Mouse (Mus musculus): ENCODE measurements around the gene Top1. TPM values are rescaled to one million over a fixed set of nuclear protein-coding genes. Genes with fewer than 3 reads are reported as not detected.

Top1 gene
- total RNA-seq, 2 experiments from 2014 or later, result 80.7 to 86.8 TPM

DNA sequence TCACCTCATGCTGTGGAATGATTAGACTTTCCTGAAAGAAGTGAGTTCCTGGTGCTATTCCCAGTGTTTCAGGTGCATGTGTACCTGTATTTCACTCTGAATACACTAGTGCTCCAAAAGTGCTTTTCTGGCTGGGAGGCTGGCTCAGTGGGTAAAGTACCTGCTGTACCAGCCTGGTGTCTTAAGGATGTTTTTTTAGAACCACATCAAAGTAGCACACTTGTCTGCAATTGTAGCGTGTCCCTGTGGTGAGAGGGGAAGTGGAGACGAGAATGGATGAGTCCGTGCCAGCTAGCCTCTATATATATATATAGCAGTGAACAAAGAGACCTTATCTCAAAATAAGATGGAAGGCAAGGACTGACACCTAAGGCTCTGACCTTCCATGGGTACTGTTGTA lies 55.9 kb downstream of the Top1 start:
- intact Hi-C loops (cut with DNase I), result no loop called here
- DNase-seq (ENCODE audit: low spot score in 2 of 2), result no peak

DNA sequence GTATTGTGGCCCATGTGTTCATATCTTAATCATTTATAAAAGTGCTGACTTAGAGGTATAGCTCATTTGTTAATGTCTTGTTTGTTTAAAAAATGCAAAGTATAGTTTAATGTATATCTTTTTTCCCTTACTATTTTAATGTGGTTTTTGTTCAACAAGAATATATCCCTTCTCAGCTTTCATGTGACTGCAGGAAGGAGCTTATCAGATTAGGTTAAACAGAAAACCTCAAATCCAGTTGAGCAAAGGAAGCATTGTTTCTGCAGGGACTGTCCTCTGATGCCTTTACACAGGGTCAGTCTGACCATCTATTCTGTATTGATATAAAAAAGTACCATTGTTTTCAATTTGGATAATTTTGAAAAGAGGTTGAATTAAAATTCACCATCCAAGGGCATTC lies 57.1 kb downstream of the Top1 start:
- DNase-seq (ENCODE audit: low spot score in 2 of 2), result no peak
- intact Hi-C loops (cut with DNase I), result no loop called here

DNA sequence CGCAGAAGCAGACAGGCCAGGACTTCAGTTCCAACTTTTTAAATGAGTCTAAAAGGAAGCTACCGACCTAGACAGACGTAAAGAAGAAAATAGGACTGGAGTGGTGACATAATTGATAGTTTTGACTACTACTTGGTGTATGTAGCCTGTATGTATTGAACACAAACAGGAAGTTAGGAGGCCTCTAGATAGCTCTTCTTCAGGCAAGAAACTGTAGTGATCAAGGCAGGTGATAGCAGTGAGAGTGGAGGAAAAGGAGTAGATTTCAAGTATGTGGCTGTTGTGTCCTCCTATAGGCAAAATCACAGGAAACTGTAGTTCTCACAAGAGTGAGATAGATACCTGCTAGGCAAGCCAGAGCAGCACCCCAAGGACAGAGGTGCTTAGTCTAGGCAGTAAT lies 62.0 kb downstream of the Top1 start:
- intact Hi-C loops (cut with DNase I), result no loop called here
- no peak for DNase-seq (ENCODE audit: low spot score in 2 of 2)

DNA sequence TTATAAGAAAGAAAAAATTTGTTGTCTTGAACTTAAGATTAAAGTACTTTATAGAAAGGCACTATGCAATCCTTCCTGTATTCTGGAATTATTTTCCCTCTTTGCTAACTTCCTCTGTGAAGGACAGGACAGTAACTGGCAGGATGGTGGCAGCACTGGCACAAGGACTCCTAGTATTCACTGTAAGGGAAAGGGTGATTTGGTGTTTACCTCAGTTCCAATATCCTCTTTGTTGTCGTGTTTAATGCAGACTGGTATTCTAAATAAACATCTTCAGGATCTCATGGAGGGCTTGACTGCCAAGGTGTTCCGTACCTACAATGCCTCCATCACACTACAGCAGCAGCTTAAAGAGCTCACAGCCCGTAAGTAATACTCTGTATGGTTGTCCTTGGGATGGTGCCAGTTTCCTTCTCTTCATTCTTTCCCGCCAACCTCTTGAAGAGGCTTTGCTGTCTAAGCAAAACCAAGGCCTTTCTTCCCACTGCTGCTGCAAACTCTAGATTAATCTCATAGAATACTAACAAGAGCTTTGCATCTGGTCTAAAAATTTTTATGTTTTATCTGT lies 69.9 kb downstream of the Top1 start:
- no peak for DNase-seq (ENCODE audit: low spot score in 2 of 2)
- intact Hi-C loops (cut with DNase I), result no loop called here

DNA sequence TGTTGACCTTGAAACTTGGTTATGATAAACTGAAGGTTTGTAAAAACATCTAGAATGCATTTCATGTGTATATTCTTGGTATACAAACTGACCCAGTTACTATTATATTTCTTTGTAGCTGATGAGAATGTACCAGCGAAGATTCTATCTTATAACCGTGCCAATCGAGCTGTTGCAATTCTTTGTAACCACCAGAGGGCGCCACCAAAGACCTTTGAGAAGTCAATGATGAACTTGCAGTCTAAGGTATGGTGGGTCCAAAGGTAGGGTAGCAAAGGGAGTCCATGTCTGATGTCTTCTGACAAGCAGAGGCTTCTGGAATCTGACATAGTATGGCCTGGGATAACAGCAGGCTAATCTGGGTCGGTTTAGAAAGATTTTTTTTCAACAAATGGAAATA lies 71.6 kb downstream of the Top1 start:
- no peak for DNase-seq (ENCODE audit: low spot score in 2 of 2)
- intact Hi-C loops (cut with DNase I), result no loop called here

DNA sequence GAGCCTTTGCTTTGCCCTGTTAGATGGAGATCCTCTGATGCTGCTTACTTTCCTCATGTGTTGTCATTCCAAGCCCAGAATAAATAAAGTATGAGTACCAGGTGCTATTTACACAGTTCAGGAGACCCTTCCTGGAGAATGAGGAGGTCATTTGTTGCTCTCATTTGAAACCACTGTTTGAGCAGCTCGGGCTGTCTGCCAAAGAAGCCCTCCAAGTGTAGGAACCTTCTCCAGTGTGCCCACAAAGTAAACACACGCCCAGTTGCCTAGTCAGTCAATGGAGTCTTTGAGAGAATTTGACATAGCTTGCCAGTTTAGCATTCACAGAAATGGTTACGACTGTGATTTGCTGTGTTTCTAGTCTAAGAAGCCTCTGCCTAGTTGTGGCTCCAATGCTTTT lies 73.1 kb downstream of the Top1 start:
- intact Hi-C loops (cut with DNase I), result no loop called here
- DNase-seq (ENCODE audit: low spot score in 2 of 2), result no peak

DNA sequence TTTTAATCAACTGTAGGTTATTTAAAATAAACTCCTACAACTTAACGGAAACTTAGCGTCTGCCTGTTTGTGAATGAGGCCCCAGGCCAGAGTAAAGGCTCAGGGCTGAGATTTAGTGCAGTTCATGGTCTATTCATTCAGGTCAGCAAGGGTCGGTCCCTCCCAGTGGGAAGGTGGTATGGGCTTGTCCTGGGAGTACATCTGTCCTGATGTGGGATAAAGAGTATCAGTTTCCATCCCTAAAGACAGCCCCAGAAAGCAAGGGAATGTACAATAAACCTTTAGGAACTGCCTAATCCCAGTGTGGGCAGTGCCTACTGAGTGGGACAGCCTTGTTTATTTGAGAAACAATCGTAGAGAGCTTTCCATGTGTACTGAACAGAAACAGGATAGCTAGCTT lies 77.0 kb downstream of the Top1 start:
- DNase-seq (ENCODE audit: low spot score in 2 of 2), result no peak
- intact Hi-C loops (cut with DNase I), result loop anchor here (5.0 kb wide), 1 partner anchor 120 kb away; no protein-coding TSS in a partner anchor

DNA sequence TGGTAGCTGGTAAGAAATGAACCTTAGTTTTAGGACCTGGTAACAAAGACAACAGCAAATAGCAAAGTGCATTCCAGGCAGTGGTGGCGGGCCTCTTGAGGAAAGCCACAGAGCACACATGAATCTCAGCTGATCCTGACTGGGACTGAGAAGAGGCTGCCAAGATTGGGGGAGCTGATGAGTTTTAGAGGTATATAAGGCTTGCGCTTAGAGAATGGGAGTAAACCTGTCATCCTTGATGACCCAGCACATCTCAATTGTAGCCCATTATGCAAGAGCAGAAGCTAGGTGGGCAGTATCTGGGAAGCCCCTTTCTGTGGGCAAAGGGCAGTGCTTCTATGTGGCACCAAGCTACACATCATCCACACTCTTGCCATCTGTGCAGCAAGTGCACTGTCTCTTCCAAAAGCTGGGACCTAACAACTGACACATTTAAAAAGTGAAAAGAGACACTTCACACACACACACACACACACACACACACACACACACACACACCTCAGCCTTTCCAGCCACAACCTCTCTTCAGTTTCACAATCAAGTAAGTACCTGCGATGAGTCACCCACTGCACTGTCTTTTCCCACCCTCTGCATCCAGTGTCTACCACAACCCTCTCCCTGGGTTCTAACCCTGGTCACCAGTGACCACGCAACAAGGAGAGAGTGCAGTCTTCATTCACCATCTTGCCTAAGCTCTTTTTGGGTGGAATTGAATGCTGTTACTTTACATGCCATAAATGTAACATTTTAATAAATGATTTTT lies 78.1 kb downstream of the Top1 start:
- intact Hi-C loops (cut with DNase I), result loop anchor here (5.0 kb wide), 1 partner anchor 121 kb away; no protein-coding TSS in a partner anchor
- no peak for DNase-seq (ENCODE audit: low spot score in 2 of 2)

DNA sequence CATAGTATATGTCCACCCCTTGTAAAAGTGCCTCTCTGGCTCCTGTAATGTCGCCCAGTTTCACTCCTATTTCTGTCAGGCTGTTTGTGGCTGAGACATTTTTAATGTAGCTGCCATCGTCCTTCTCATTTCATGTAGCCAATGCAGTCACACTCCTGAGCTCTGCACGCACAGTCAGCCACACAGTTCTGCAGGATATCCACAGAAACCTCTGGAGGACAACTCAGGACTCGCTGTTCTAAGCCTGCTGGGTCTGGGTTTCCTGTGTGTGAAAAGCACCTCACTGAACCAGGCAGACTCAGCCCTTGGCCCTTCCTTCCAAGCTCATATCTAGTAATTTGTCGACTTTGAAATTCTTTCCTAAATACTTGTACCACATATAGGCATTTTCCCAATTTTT lies 78.8 kb downstream of the Top1 start:
- no peak for DNase-seq (ENCODE audit: low spot score in 2 of 2)
- intact Hi-C loops (cut with DNase I), result loop anchor here (5.0 kb wide), 1 partner anchor 122 kb away; no protein-coding TSS in a partner anchor

DNA sequence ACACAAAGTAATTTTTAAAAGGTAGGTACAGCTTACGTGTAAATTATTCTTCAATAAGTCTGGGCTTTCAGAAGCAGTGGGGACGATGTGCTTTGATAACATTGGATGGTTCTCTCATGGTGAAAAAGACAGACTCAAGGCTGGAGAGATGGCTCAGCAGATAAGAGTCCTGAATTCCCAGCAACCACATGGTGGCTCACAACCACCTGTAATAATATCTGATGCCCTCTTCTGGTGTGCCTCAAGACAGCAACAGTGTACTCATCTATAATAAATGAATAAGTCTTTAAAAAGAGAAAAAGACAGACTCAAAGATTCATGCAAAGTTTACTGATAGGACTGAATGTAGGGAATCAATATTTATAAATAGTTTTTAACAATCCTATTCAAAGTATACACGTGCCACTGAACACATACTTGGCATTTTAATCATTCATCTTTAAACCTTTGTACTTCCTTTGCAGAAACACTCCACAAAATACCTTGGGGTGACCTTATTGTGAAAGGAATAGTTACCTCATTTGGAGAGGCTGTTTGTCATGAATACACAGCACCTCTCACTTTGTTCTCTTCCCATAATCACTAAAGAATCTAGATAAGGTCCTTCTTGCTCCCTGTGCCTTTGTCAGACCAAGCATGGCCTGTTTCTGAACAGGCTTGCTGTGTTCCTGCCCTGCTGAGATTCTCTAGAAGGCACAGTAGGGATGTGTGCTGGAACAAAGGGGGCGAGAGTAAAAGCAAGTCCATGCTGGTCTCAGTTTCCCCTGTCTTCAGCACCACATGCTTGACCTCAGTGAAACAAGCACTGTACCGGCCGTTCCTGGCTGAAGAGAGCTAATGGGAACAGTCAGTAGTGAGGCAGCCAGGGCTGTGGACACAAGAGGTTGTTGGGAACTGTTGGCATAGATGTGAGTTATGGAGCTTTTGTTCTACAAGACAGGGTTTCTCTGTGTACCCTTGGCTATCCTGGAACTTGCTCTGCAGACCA lies 80.5 kb downstream of the Top1 start:
- no peak for DNase-seq (ENCODE audit: low spot score in 2 of 2)
- intact Hi-C loops (cut with DNase I), result no loop called here

DNA sequence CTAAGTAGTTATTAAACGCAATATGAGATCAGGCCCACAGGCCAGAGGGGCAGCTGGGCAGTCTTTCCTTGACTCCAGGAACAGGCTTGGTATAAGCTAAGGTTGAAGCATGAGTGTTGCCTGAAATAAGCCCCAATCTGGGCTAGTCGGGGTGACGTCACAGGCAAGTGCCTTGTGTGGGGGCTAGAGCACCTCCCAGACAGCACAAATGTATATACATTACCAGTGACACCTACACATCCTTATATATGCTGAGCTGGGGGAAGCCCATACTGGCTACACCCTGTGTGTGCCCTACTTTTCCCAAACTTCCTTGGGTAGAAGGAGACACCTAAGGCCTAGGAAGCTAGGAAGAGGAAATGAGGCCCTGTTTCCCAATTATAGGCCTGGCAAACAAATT lies 83.3 kb downstream of the Top1 start:
- intact Hi-C loops (cut with DNase I), result no loop called here
- peak in 1 of 2 experiments; percentile 51 for DNase-seq (ENCODE audit: low spot score in 2 of 2)

DNA sequence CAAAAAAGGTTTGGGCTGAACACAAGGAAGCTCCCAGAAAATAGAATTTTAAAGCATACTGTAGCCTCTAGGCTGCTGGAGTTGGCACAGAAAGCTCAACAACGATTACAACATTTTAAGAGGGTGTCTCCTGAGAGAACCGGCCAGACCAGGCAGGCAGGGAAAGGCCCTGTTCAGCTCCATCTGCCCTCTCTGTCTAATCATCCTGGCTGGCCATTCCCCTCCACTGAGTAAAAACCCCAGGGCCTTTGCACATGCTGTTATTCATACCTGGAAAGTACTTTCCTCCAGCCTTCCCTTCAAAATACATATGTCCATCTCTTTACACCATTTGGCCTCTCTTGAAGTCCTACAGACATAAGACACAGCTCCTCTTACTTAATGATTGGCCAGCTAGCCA lies 83.7 kb downstream of the Top1 start:
- no peak for DNase-seq (ENCODE audit: low spot score in 2 of 2)
- intact Hi-C loops (cut with DNase I), result no loop called here

DNA sequence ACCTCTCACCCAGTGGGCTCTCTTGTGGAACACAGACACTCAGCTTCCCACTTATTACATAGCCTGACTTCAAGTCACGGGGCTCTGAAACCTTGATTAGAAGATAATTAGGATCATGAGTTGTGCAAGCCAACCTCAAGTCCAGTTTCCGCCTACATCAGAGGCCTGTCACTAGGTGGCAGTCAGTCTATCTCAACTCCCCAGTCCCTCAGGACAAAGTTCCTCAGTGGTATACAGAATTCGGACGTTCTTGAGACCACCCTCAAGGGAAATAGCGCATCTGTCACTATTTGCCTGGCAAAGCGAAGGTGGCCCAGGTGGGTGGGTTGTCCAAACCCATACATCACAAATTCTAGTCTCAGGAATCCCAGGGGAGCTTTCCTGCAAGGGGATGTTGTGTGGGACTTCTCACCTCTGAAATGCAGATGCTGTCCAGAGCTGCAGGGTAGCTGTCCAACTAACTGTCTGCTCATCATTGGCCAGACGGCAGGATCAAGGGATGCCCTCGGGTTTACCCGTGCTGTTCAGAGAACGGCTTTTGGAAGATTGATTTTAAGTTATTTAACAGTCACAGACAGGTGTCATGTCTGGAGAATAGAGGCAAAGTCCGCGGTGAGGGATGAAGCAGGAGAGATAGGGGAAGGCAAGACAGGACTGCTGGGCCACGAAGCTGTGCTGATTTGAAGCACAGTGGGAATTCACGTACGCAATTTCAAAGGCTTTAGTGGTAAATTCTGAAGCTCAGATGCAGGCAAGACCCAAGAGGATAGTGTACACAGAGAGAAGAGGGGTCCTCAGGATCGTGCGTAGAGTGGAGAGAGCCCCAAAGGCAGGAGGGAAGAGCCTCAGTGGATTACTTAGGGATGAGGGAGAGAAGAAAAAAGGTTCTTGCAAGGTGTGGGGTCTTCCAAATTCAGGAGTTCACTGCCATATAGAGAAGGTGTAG lies 84.4 kb downstream of the Top1 start:
- intact Hi-C loops (cut with DNase I), result loop anchor here (5.0 kb wide), 2 partner anchors 142 to 157 kb away; partner anchors contain the start of gene Zhx3
- no peak for DNase-seq (ENCODE audit: low spot score in 2 of 2)

DNA sequence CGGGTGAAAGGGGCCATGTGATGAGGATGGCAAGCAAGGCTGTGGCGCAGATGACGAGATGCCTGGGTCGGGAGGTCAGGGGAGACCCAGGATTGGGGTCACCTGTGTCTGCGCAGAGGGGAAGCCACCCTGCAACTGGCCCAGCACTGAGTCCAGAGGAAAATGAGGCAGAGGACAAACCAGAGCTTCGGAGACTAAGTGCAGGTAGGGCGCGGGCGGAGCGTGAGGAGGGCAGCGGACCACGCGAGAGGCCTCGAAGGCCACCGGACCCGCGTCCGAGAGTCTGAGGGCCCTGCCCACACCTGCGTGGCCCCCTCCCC lies 85.1 kb downstream of the Top1 start:
- intact Hi-C loops (cut with DNase I), result loop anchor here (5.0 kb wide), 2 partner anchors 142 to 157 kb away; partner anchors contain the start of gene Zhx3
- DNase-seq (ENCODE audit: low spot score in 2 of 2), result no peak

DNA sequence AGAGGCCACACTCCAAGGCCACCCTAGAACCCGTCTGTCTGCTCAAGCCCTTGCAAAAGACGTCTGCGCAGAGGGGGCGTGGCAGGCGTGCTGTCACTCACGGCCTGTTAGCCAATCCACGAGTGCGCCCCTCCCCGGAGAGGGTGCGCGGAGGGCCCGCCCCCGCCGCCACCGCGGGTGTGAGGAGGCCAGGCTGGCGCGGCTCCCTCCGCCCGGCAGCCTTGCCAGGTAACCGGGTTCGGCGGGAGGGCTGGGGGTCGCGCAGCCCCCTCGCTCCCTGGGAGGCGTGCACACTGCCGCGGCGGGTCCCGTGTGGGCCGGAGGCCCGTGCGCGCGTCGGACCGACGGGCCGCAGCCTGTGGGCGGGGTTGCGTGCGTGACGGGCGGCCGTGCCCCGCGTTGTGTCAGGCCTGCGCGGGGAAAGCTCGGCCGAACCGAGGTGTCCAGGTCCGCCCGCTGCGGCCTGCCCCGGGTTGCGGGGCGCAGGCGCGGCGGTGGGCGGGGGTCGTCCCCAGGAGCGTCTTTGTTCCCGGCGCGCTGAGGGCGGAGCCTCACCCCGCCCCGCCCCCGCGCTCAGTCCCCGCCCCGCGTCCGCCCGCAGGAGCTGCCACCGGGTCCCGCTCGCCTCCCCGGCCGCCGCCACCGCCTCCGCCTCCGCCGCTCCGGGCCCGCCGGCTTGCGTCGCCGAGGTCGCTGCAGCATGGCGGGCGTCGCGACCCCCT lies 85.6 kb downstream of the Top1 start, which contains the start of gene Plcg1:
Gene Plcg1 (plus strand): TSS at position 184 of the 722 bp plus-strand sequence.
- peak; percentile 94 to 95 for DNase-seq (ENCODE audit: low spot score in 2 of 2)
- intact Hi-C loops (cut with DNase I), result loop anchor here (5.0 kb wide), 2 partner anchors 141 to 156 kb away; partner anchors contain the start of gene Zhx3

DNA sequence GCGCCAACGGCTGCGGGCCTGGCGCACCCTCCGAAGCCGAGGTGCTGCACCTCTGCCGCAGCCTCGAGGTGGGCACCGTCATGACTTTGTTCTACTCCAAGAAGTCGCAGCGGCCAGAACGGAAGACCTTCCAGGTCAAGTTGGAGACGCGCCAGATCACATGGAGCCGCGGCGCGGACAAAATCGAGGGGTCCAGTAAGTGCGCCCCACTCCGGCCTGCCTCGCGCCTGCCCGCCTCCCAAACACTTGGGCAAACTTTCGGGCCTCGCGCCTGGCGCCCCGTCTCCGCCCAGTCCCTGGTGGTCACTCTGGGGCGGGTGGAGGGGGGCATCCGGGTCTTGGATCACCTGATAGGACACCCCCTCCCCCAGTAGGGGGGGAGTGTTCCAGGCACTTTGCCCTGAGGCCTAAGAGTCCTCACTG lies 86.2 kb downstream of the Top1 start:
- DNase-seq (ENCODE audit: low spot score in 2 of 2), result peak; percentile 60 to 73
- intact Hi-C loops (cut with DNase I), result loop anchor here (5.0 kb wide), 2 partner anchors 140 to 155 kb away; partner anchors contain the start of gene Zhx3

DNA sequence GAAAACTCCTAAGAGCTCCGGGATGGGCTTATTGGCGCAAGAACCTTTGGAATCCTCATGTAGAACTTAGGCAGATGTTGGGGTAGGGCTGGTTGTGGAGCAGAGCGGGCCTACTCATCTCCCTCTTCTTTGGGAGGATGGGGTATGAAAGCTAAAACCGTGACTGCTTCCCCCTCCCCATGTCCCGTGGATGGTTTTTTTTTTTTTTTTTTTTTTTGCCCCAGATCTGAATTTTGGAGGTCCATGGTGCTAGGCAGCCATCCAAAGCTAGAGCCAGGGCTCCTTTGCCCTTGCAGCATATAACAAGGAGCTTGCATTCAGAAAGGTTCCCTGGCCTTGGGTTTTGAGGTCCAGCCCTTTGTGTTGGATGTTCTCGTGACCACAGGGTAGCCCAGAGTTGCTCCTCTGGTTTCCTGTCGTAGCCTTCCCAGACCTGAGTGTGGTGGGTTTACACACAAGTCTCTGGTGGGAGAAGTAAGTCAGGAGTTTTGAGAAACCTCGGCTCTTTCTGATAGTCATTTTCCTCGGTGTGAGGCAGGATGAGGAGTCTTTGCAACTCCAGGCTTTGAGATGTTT lies 86.8 kb downstream of the Top1 start:
- intact Hi-C loops (cut with DNase I), result loop anchor here (5.0 kb wide), 2 partner anchors 140 to 155 kb away; partner anchors contain the start of gene Zhx3
- DNase-seq (ENCODE audit: low spot score in 2 of 2), result no peak

DNA sequence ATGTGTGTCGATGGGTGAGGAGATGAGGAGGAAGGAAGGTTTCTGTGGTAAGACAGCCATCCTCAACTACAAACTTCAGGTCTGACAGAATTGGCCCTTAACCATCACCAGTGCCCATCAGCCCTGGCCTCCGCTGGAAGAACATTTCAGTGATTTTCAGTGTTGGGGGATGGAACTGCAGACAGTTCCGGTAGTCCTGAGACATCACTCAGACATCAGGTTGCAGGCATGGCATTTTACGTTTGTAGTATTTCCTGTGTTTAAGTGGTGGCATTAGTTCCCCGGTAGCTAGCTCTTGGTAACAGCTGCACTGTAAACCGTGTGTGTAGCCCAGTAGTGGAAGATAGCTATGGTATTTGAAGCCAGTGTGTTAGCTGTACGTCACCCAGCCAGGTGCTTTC lies 87.4 kb downstream of the Top1 start:
- intact Hi-C loops (cut with DNase I), result loop anchor here (5.0 kb wide), 2 partner anchors 139 to 154 kb away; partner anchors contain the start of gene Zhx3
- no peak for DNase-seq (ENCODE audit: low spot score in 2 of 2)

Measured in left cerebral cortex, postnatal 14 days (tissue).